Mouse (Mus musculus) common myeloid progenitor, adult 5-6 weeks (primary cell): ENCODE data around the gene Schip1. TPM values are rescaled to one million over a fixed set of nuclear protein-coding genes. Genes with fewer than 3 reads are reported as not detected.
A peak's percentile ranks its signal among the peaks of the same experiment; 100 is the strongest.

Experiments
- ATAC-seq: replicated peaks from 2 replicates; pipeline ENCODE4 v1.8.0; 2016; ENCODE audit warnings: low read depth, mild to moderate bottlenecking, moderate TSS enrichment, inconsistent platforms; ENCODE audit not compliant: poor library complexity, severe bottlenecking
- total RNA-seq: library from RNA; stranded (forward); fragments of 200-1000, 187-1606 nt; gene quantifications from 2 replicates; pipeline ENCODE4 v1.2.3, GENCODE M21; 2017

The Schip1 gene
- total RNA-seq, 1 experiment from 2014 or later: 0.91 TPM

DNA sequence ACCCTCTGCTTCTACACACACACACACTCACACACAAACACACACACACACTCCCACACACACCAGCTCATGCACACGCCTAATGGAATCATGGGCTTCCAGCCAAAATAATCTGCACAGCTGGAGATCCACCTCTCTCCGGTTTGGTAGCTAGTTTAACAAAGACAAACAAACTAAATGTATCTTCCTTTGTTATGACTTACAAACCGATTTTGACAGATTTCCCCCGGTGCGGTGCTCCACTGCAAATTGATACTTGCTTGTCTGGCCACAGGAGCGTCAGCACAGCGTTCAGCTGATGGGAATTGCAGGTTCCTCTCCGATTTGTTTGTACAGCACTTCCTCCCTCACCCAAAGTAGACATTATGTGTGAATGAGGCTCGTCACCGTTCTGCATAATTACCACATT, 310.5 kb downstream of the Schip1 start:
- ATAC-seq: no peak

GRCm38 (mm10) chr3:68377452-68378198, 313.0 kb downstream of the Schip1 start:
- ATAC-seq: no peak

- no peak for ATAC-seq
These were observed 314.2 kb downstream of the Schip1 start for GRCm38 (mm10) chr3:68378799-68379198.

GRCm38 (mm10) chr3:68379242-68379641, 314.6 kb downstream of the Schip1 start:
- no peak for ATAC-seq

DNA sequence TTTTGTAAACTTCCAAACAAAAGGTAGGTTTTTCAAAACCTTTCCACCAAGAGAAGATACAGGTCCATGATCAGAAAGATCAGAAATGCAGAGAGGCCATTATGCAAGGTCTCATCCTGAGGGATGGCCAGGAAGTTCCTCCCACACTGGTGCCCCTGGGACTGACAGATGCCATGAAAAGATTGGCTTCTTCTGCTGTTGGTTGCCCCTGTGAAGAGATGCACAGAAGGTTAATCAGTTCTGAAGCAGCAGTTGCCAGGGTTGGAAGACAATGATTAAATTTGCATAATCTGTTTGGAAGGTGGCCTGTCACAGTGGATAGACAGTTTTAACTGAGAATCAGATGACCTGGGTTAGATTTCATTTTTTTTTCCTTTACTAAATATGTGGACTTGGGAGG, 319.1 kb downstream of the Schip1 start:
- ATAC-seq: no peak

GRCm38 (mm10) chr3:68385544-68385943, 320.9 kb downstream of the Schip1 start:
- no peak for ATAC-seq

GRCm38 (mm10) chr3:68388023-68388422, 323.4 kb downstream of the Schip1 start:
- no peak for ATAC-seq

GRCm38 (mm10) chr3:68393578-68393977, 329.0 kb downstream of the Schip1 start:
- ATAC-seq: no peak

GRCm38 (mm10) chr3:68398691-68399090, 334.1 kb downstream of the Schip1 start:
- ATAC-seq: no peak

DNA sequence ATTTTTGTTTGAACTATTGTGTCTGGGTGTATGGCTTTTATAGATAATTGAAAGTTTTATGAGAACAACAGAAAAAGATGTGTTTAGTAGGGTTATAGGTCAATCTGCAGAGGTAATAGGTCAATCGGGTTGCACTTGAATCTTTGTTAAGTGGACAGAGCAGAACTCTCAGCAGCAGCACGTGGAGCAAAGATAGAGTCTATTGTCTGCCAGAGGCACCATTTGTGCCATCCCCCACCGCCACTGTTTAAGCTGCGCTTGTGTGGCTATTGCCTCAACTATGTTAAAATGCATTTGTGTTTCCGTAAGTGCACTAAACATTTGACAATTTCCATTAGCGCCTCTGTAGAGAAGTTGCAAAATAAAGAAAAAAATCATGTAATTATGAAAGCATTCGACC, 335.5 kb downstream of the Schip1 start:
- no peak for ATAC-seq

DNA sequence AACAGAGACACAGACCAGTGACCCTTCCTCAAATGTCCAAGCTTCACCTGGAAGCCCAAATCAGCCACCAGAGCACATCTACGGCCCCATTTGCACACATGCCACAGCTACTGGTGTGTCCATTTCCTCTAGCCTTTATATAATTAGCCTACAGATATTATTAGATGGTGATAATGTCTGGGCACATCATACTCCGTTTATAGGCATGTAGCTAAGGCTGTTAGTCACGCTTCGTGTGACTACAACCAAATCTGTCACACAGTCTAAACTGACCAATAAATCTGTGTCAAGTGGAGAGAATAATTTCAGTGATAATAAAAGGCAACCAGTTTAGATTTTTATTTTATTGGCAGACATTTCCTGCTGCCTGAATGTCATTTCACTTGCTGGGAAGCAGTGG, 338.7 kb downstream of the Schip1 start:
- ATAC-seq: no peak

GRCm38 (mm10) chr3:68403783-68404217, 339.2 kb downstream of the Schip1 start:
- ATAC-seq: no peak

GRCm38 (mm10) chr3:68405724-68406123, 341.1 kb downstream of the Schip1 start:
- ATAC-seq: no peak

GRCm38 (mm10) chr3:68412262-68412661, 347.7 kb downstream of the Schip1 start:
- ATAC-seq: no peak

- ATAC-seq: no peak
These were observed 355.2 kb downstream of the Schip1 start for GRCm38 (mm10) chr3:68419792-68420191.

- ATAC-seq: no peak
These were observed 356.3 kb downstream of the Schip1 start for GRCm38 (mm10) chr3:68420927-68421326.

DNA sequence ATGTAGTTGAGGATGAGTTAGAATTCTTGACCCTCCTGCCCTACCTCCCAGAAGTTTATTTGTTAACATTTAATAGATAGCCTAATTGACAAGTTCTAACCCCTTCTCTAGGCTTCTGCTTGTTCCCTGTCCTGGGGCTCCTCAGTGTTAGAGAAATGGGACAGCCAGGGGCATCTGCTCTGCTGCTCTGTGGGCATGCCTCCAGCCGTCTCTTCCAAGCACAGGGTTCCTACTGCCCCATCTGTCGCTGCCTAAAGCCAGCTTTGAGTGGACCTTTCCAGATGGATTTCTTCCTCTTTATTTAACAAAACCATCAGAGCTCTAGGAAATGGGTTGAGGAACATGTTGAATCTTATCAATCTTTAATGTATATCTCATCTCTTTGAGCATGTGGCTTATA, 357.2 kb downstream of the Schip1 start:
- no peak for ATAC-seq

DNA sequence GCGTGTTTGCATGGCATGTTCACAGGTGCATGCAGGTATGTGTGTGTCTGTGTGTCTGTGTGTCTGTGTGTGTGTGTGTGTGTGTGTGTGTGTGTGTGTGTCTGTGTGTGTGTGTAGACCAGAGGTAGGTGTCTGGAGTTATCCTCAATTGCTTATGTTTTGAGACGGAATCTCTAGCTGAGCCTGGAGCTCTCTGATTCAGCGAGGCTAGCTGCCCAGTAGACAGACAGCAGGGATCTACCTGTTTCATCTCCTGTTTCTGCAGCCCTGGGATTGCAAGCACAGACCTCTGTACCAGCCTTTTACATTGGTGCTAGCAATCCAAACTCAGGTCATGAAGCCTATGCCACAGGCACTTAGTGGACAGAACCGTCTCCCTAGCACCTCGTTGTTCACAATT, 363.5 kb downstream of the Schip1 start:
- ATAC-seq: no peak

GRCm38 (mm10) chr3:68434435-68434834, 369.8 kb downstream of the Schip1 start:
- ATAC-seq: no peak

DNA sequence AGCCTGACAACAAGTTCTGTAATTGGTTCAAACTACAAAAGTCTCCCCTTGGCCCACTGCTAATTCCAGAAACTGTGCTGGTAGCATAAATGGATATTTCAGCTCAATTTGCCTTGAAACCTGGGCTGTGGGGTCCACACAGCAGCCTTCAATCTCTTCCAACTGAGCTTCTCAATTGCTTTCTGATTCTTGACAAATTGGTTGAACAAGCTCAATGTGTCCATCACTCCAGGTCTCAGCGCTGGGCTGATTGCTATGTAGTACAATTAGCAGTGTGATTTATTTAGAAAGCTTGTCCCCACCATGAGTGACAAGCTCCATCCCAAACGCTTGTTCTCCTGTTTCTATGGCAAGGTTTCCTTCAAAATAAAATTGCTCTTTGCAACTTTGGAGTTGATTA, 370.3 kb downstream of the Schip1 start:
- ATAC-seq: no peak

- ATAC-seq: 0 out of 2 replicates have a peak, but pooled peaks have one; percentile 32
These were observed 383.9 kb downstream of the Schip1 start for GRCm38 (mm10) chr3:68448480-68448879.

DNA sequence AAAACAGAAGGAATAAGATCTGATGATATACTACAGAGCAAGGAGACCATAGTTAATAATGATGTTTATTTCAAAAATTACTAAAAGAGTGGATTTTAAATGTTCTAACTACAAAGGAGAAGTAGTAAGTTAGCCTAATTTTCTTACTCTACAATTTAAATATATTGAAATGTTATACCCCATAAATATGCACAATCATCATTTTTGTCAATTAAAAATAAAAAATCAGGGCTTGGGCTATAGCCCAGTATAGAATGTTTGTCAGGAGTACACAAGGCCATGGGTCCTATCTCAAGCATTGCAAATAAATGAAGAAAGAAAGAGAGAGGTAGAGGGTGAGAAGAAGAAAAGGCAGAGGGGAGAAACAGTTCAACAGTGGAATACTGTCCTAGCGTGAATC, 387.0 kb downstream of the Schip1 start:
- no peak for ATAC-seq
